Mouse (Mus musculus) intestine, embryonic 15.5 days (tissue): ENCODE measurements around the gene Sult3a1. TPM values are rescaled to one million over a fixed set of nuclear protein-coding genes. Genes with fewer than 3 reads are reported as not detected.
"Not testable (repeated sequence)": the region's sequence is repeated elsewhere in the genome, so short reads cannot be mapped to it uniquely, and the experiment has no call there.

ENCODE experiments used
- ATAC-seq: fragments of 200-750 bp; cut with Nextera tagmentation; 2 replicates; pipeline ENCODE4 v1.8.0; 2017; ENCODE audit warnings: moderate TSS enrichment, moderate library complexity
- H3K27ac ChIP-seq: fragments of 300-500 bp; sonication (generic); 2 replicates; pipeline ENCODE4 v1.5.1; 2015; ENCODE audit warnings: mild to moderate bottlenecking, inconsistent platforms
- H3K27me3 ChIP-seq: fragments of 300-500 bp; sonication (generic); replicated peaks from 2 replicates; pipeline ENCODE4 v1.6.1; 2015; ENCODE audit warnings: inconsistent platforms
- H3K36me3 ChIP-seq: fragments of 300-500 bp; sonication (generic); 2 replicates; pipeline ENCODE4 v1.6.1; 2015; ENCODE audit warnings: inconsistent platforms
- H3K4me1 ChIP-seq: fragments of 300-500 bp; sonication (generic); replicated peaks from 2 replicates; pipeline ENCODE4 v1.6.1; 2015; ENCODE audit warnings: inconsistent platforms
- H3K4me2 ChIP-seq: fragments of 300-500 bp; sonication (generic); replicated peaks from 2 replicates; pipeline ENCODE4 v1.6.1; 2015; ENCODE audit warnings: mild to moderate bottlenecking, inconsistent platforms
- H3K4me3 ChIP-seq: fragments of 300-500 bp; sonication (generic); replicated peaks from 2 replicates; pipeline ENCODE4 v1.5.1; 2015; ENCODE audit warnings: inconsistent platforms
- H3K9ac ChIP-seq: fragments of 300-500 bp; sonication (generic); 2 replicates; pipeline ENCODE4 v1.6.1; 2015; ENCODE audit warnings: inconsistent platforms
- H3K9me3 ChIP-seq: fragments of 300-500 bp; sonication (generic); 2 replicates; pipeline ENCODE4 v1.6.1; 2016; ENCODE audit warnings: inconsistent platforms
- WGBS: fragments of 180-500 bp; shearing (Covaris S2); methylation state at CpG from one replicate; pipeline ENCODE4 v1.1.7; 2015; 5-methylcytosine and 5-hydroxymethylcytosine counted together
- polyA plus RNA-seq: library from polyadenylated mRNA; unstranded; fragments of >200 nt; fragmentation: Nextera tagmentation; extraction: Ambion mirVana; gene quantifications from 2 replicates; pipeline ENCODE4 v1.2.1, GENCODE M21; 2015

The Sult3a1 gene
- not detected in 2 replicates for polyA plus RNA-seq

DNA sequence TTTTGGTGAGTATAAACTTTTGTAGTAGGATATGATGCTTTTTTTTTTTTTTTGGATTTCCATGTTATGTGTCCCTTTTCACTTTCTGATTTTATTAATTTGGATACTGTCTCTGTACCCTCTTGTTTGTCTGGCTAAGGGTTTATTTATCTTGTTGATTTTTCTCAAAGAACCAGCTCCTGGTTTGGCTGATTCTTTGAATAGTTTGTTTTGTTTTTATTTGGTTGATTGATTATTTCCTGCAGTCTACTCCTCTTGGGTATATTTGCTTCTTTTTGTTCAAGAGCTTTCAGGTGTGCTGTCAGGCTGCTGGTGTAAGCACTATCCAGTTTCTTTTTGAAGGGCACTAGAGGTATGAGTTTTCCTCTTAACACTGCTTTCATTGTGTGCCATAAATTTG is at the start of gene Sult3a1:
Gene Sult3a1 (plus strand): TSS at position 301 of the 400 bp plus-strand sequence.
- Histone ChIP-seq H3K27ac (no peak within 1 kb of the TSS), H3K4me1 (no peaks in the 10 kb centered on the region), H3K27me3 (no peaks in the 10 kb centered on the region), H3K4me3 (no peak within 1 kb of the TSS), H3K36me3 (no peaks in the 10 kb centered on the region), H3K9me3 (no peaks in the 10 kb centered on the region), H3K4me2 (no peak within 1 kb of the TSS), H3K9ac (no peak within 1 kb of the TSS)
- ATAC-seq: no peak

DNA sequence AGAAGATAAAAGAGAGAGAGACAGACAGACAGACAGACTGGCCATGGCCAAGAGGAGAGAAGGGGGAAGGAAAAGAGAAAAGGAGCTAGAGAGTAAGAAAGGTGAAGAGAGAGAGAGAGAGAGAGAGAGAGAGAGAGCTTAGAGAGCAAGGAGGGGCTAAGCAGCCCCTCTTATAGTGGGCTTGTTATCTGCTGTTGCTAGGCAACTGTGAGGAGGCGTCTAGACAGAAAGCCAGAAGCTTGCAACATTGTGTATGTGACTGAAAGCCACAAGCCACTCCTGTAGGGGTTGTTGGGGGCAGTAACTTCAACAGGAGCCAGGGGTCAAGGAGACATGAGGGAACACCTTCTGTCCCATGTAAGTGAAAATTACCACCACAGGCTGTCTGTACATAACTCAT is 45.7 kb upstream of the Sult3a1 start:
- Histone ChIP-seq H3K27me3 (no peaks in the 10 kb centered on the region), H3K9me3 (no peaks in the 10 kb centered on the region), H3K9ac (no peak overlapping the region), H3K4me1 (no peaks in the 10 kb centered on the region), H3K4me2 (no peak overlapping the region), H3K36me3 (no peaks in the 10 kb centered on the region), H3K4me3 (no peak overlapping the region), H3K27ac (no peak overlapping the region)
- ATAC-seq: no peak
- 24% methylated on average over 1 of the region's 1 CpGs for WGBS

DNA sequence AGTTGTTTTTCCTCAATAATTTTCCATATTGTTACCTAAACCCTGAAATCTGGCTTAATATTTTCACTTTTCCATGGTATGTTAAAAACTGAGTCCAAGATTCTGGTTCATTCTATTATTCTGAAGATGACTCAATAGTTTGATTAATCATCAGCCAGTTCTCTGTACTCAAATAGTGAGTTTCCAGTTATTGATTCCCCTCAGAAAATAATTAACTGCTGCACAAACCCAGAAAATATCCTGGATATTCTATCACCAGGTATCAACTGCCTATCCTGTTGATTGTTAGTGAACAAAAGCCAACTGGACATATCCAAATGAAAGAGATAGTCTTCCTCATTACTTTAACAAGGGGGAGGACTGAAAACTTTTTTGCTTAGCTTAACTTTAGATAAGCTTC is 43.3 kb upstream of the Sult3a1 start:
- no peak overlapping the region for H3K4me3 ChIP-seq
- no peaks in the 10 kb centered on the region for H3K9me3 ChIP-seq
- no peak overlapping the region for H3K4me2 ChIP-seq
- ATAC-seq: no peak
- no peak overlapping the region for H3K27ac ChIP-seq
- H3K9ac ChIP-seq: no peak overlapping the region
- no peaks in the 10 kb centered on the region for H3K27me3 ChIP-seq
- no peaks in the 10 kb centered on the region for H3K4me1 ChIP-seq
- H3K36me3 ChIP-seq: no peaks in the 10 kb centered on the region

DNA sequence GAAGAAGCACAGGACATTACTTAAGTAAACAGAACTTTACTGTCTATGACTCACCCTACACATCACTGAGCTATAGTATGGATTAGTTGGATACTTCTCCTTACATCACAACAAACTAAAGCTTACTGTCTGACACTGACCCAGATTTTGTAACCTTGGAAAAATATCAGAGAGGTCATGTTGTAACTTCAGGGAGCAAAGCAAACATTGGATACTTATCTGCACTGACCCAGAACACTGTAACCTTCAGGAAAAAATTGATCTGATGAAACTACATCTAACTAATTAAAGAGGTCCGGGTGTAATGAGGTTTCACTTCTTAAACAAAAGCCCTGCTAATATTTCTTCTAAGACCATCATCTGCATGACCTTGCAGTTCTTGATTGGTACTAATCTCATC is 40.6 kb upstream of the Sult3a1 start:
- no peaks in the 10 kb centered on the region for H3K4me1 ChIP-seq
- no peaks in the 10 kb centered on the region for H3K9me3 ChIP-seq
- H3K27ac ChIP-seq: no peak overlapping the region
- no peaks in the 10 kb centered on the region for H3K36me3 ChIP-seq
- H3K4me3 ChIP-seq: no peak overlapping the region
- no peaks in the 10 kb centered on the region for H3K27me3 ChIP-seq
- ATAC-seq: no peak
- H3K9ac ChIP-seq: no peak overlapping the region
- WGBS: 75% methylated on average over 1 of the region's 1 CpGs
- H3K4me2 ChIP-seq: no peak overlapping the region

DNA sequence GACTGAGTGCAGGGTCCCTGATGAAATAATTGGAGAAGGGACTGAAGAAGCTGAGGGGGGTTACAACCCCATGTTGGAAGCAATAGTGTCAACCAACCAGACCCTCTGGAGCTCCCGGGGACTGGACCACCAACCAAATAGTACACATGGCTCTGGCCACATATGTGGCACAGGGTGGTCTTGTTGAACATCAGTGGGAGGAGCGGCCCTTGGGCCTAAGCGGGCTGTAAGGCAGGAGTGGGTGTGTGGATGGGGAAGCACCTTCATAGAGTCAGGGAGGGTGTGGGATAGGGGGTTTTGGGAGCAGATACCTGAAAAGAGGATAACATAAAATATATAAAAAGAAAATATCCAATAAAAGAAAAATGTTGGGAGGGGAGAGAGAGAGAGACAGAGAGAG is 36.6 kb upstream of the Sult3a1 start:
- no peak for ATAC-seq
- no peaks in the 10 kb centered on the region for H3K36me3 ChIP-seq
- 92% methylated on average over 3 of the region's 3 CpGs for WGBS

DNA sequence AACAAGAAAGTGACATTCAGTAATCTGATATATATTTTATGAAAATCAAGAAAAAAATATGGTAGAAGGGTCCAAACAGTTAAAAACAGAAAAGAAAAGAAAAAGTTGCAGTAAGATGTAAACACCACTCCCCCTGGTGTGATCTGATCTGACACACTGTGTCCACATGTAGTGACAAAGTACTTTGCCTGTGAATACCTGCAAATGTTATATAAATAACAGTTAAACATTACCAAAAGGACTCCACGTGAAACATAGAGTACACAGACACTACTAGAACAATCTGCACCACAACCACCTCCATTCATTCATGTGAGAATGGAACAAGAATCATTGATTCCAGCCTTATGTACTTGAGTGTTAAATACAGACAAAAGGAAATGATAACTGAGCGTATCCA is 8.5 kb downstream of the Sult3a1 start:
- no peaks in the 10 kb centered on the region for H3K27me3 ChIP-seq
- H3K4me1 ChIP-seq: no peaks in the 10 kb centered on the region
- H3K27ac ChIP-seq: no peak overlapping the region
- ATAC-seq: no peak
- H3K9me3 ChIP-seq: no peaks in the 10 kb centered on the region
- no peaks in the 10 kb centered on the region for H3K36me3 ChIP-seq
- WGBS: 57% methylated on average over 2 of the region's 2 CpGs
- H3K4me2 ChIP-seq: no peak overlapping the region
- no peak overlapping the region for H3K9ac ChIP-seq
- H3K4me3 ChIP-seq: no peak overlapping the region

More for the DNA sequence above, 36.6 kb upstream of the Sult3a1 start:
- no peak overlapping the region for H3K9ac ChIP-seq
- no peak overlapping the region for H3K4me3 ChIP-seq
- no peaks in the 10 kb centered on the region for H3K4me1 ChIP-seq
- H3K27ac ChIP-seq: no peak overlapping the region
- H3K27me3 ChIP-seq: no peaks in the 10 kb centered on the region
- H3K9me3 ChIP-seq: no peaks in the 10 kb centered on the region
- H3K4me2 ChIP-seq: no peak overlapping the region

DNA sequence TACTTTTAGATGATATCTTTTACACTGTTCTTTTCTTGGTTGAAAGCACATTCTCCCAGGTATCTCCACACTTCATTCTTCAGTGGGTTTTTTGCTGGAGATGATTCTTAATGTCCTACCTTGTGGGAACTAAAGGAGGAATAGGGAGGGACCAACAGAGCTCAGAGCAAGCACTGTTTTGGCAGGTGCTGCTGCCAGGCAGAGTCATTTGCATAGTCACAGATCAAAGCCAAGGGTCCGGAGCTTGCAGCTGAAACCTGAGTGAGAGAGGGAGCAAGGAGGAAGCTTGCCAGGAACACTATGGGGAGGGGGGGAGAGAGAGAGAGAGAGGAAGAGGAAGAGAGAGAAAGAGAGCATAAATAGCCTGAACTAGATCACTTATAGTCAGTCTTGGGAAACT is 12.9 kb downstream of the Sult3a1 start:
- 24% methylated on average over 1 of the region's 1 CpGs for WGBS
- Histone ChIP-seq H3K36me3 (no peaks in the 10 kb centered on the region), H3K9me3 (no peaks in the 10 kb centered on the region), H3K4me1 (no peaks in the 10 kb centered on the region), H3K4me3 (no peak overlapping the region), H3K27ac (no peak overlapping the region), H3K27me3 (no peaks in the 10 kb centered on the region), H3K9ac (no peak overlapping the region), H3K4me2 (no peak overlapping the region)
- no peak for ATAC-seq

DNA sequence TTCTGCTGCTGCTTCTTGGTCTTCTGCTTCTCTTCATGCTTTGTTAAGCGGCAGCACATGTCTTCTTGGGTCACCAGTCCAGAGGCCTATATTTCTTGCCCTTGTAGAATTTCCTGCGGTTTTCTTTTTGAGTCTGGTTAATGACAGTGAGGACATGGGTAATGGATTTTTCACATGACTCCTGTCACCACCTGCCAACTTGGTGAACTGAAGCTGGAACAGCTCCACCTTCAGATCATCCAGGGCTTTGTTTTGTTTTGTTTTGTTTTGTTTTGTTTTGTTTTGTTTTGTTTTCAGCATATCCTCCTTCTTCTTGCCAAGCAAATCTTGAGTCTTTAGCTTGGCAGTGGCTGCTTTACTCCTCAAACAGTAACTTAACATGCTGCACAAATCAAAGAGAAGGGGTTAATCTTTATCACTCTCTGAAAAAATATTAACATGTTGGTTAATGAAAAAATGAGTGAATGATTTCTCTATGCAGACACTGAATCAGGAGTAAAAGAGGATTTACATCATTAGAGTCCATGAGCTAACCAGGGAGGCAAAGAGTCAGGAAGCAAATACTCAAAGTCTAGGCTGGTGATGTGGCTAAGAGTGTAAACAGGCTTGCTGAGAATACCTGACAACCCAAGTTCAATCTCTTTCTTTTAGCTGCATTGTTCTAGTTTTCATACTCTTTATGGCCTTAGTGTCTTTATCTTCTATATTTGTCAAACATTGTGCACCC is 15.3 kb downstream of the Sult3a1 start:
- 86% methylated on average over 2 of the region's 2 CpGs for WGBS
- Histone ChIP-seq H3K9me3 (no peaks in the 10 kb centered on the region), H3K36me3 (no peaks in the 10 kb centered on the region), H3K4me3 (no peak overlapping the region), H3K27me3 (no peaks in the 10 kb centered on the region), H3K27ac (no peak overlapping the region), H3K9ac (no peak overlapping the region), H3K4me1 (no peaks in the 10 kb centered on the region), H3K4me2 (no peak overlapping the region)
- ATAC-seq: no peak

DNA sequence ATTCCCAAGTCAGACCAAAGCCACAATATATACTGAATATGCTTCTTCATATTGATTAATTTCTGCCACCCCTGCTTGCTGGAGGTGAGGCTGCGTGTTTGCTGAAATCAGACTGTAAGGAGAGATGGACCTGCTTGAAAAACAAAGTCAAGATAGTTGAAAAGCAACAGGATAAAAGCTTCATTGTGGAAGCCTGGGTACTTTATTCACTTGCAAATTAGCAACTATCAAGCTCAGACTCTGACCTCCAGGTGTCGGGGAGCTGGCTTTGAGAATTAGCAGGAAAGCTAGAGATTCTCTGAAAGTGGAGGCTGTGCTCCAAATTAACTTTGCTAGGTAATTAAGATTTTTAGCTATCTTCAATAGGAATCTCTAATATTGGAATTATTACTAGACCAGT is 24.9 kb downstream of the Sult3a1 start:
- H3K4me1 ChIP-seq, H3K36me3 ChIP-seq, H3K27me3 ChIP-seq, H3K4me3 ChIP-seq, H3K4me2 ChIP-seq, H3K9ac ChIP-seq, H3K9me3 ChIP-seq, ATAC-seq, H3K27ac ChIP-seq: not testable (repeated sequence)
- WGBS: 88% methylated on average over 2 of the region's 2 CpGs

DNA sequence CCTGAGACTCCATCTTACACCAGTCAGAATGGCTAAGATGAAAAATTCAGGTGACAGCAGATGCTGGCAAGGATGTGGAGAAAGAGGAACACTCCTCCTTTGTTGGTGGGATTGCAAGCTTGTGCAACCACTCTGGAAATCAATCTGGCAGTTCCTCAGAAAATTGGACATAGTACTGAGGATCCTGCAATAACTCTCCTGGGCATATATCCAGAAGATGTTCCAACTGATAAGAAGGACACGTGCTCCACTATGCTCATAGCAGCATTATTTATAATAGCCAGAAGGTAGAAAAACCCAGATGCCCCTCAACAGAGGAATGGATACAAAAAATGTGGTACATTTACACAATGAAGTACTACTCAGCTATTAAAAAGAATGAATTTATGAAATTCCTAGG is 44.0 kb downstream of the Sult3a1 start:
- not testable (repeated sequence) for H3K9ac ChIP-seq, H3K27ac ChIP-seq, H3K4me3 ChIP-seq, ATAC-seq, H3K36me3 ChIP-seq, H3K9me3 ChIP-seq, H3K27me3 ChIP-seq, H3K4me1 ChIP-seq, H3K4me2 ChIP-seq
- WGBS: 84% methylated on average over 1 of the region's 1 CpGs

DNA sequence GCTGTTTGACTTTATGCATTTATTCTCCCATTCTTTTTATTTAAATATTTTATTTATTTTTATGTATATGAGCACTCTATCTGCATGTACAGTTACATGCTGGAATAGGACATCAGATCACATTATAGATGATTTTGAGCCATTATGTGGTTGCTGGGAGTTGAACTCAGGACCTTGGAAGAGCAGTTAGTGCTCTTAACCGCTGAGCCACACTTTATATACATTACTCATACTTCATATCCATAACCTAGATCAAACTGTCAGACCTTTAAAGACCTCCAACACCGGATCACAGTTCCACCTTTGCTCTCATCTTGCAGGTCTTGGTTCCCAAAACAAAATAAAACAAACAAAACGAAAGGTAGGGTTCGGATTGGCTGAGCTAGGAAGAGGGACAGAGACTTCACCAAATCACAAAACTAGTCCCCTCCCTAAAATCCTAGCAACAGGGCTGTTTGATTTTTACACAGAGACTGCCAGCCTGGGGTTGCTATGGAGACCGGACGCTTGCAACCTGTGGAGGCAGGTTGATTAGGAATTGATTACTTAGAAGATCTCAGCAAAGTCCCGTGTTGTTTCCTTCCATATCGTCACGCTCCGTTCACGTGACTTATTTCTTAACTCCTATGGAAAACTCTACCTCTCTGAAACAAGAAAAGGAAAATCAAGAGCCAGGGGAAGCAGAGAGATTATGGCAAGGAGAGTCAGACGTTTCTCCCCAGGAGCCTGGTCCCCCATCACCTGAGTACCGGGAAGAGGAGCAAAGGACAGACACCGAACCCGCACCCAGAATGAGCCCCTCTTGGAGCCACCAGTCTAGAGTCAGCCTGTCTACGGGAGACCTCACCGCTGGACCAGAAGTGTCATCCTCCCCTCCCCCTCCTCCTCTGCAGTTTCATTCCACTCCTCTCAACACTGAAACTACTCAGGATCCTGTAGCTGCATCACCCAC is 47.3 kb downstream of the Sult3a1 start, which contains the start of gene Rsph4a:
Gene Rsph4a (plus strand): TSS at position 582 of the 952 bp plus-strand sequence.
- 4% methylated on average over 17 of the region's 17 CpGs for WGBS
- H3K4me2 ChIP-seq: peak within 1 kb of the TSS; percentile 65
- H3K9me3 ChIP-seq: no peaks in the 10 kb centered on the region
- no peaks in the 10 kb centered on the region for H3K36me3 ChIP-seq
- no peak within 1 kb of the TSS for H3K9ac ChIP-seq
- no peaks in the 10 kb centered on the region for H3K27me3 ChIP-seq
- no peaks in the 10 kb centered on the region for H3K4me1 ChIP-seq
- ATAC-seq: peak; percentile 95
- H3K4me3 ChIP-seq: peak within 1 kb of the TSS; percentile 34
- no peak within 1 kb of the TSS for H3K27ac ChIP-seq

DNA sequence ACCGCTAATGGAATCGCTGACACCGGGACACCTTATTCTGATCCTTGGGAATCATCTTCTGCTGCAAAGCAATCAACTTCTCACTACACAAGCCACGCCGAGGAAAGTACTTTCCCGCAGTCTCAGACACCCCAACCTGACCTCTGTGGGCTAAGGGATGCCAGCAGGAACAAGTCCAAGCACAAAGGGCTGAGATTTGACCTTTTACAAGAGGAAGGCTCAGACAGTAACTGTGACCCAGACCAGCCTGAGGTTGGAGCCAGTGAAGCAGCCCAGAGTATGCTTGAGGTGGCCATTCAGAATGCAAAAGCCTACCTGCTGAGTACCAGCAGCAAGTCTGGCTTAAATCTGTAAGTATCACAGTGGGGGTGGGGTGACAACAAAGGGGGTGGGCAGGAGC is 48.0 kb downstream of the Sult3a1 start:
- Histone ChIP-seq H3K9me3 (no peaks in the 10 kb centered on the region), H3K4me2 (peak overlapping the region; percentile 65), H3K4me1 (no peaks in the 10 kb centered on the region), H3K9ac (no peak overlapping the region), H3K27ac (no peak overlapping the region), H3K27me3 (no peaks in the 10 kb centered on the region), H3K4me3 (no peak overlapping the region), H3K36me3 (no peaks in the 10 kb centered on the region)
- WGBS: 7% methylated on average over 6 of the region's 6 CpGs
- ATAC-seq: no peak
